In the genomic region with DNA sequence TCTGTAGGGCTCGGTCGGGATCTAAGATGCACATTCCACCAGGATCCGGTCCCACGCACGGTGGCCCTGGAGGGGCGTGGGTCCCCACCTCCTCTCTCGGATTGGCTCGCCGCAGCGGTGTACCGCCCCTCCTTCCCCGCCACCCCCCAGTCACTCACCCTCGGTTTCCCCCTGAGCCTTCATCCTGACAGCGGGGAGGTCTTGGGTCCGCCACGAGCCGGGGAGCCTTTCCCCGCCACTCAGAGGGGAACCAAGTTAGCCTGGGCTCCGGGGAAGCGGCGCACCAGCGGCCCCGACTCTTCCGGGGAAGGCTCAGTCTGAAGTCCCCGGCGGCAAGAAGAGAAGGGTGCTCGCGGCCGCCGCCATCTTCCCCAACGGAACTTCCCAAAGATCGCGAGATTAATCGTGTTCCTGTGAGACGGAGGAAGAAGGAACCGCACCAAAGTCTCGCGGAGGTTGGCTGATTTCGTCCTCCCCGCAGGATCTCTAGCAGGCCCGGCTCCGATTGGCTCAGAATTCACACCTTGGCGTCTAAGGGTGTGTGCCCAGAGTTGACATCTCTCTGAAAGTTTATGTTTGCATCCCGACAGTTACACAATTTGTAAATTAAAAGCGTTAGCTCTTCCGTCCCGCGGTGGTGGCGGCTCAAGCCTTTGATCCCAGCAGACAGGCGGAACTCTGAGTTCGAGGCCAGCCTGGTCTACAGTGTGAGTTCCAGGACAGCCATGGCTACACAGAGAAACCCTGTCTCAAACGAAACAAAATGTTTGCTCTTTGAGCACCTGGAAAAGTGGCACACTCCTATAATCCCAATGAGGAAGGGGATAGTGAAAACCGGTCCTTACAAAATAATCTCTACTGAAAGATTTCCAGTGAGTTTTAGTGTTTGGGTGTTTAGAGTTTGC, we compare ENCODE assay signal across 8 mouse cellular contexts. TPM values are rescaled to one million over a fixed set of nuclear protein-coding genes. Genes with fewer than 3 reads are reported as not detected.
DNase-seq lines count a peak whose midpoint lies in the region; ATAC-seq and TF ChIP-seq lines count a peak whose summit lies in the region.

A gene (minus strand): TSS at position 393 of the 905 bp plus-strand sequence.

- peak; percentile 45 for TF ChIP-seq EP300 in liver, embryonic 14.5 days (IDR thresholded peaks at IDR 0.05; ENCODE audit: low read depth)
- TF ChIP-seq EP300 in stomach, postnatal 0 days (optimal IDR thresholded peaks at IDR 0.05), result peak; percentile 97

- peak; percentile 91 to 96 for DNase-seq in CD8-positive naive resting alpha-beta T cell, adult 2 months (ENCODE audit: low read depth in 2 of 2, low spot score in 2 of 2)
- peak; percentile 98 for DNase-seq in c-Kit-positive CD71-negative TER-119-negative erythroid progenitor cells, embryonic 14.5 days (ENCODE audit: low read depth)
- DNase-seq in forebrain, embryonic 10.5 days (ENCODE audit: extremely low spot score, low spot score), result peak; percentile 95
- DNase-seq in kidney, postnatal 25 days, result peak; percentile 95 to 98
- DNase-seq in liver, embryonic 14.5 days (ENCODE audit: low read depth in 3 of 3, low spot score in 3 of 3), result peak; percentile 97 to 98 (median 97)
- peak; percentile 94 for DNase-seq in neural tube, embryonic 11.5 days (ENCODE audit: low spot score)
- peak; percentile 94 for DNase-seq in stomach, postnatal 0 days (ENCODE audit: low spot score)

- H3K9ac ChIP-seq in heart, embryonic 15.5 days, result peak within 1 kb of the TSS; percentile 88
- peak within 1 kb of the TSS; percentile 65 for H3K9ac ChIP-seq in liver, embryonic 14.5 days (replicated peaks)
- H3K9ac ChIP-seq in neural tube, embryonic 11.5 days (ENCODE audit: low read length), result peak within 1 kb of the TSS; percentile 83
- peak within 1 kb of the TSS; percentile 84 for H3K9ac ChIP-seq in stomach, postnatal 0 days (ENCODE audit: low read length)

- no peak for TF ChIP-seq CTCF in liver, embryonic 14.5 days (IDR thresholded peaks at IDR 0.05; ENCODE audit: low read depth)
- TF ChIP-seq CTCF in stomach, postnatal 0 days (IDR thresholded peaks at IDR 0.05; ENCODE audit: low read depth), result no peak

- H3K36me3 ChIP-seq in forebrain, embryonic 10.5 days (replicated peaks), result peaks cover 31% of the 10 kb centered on the region
- peaks cover 16% of the 10 kb centered on the region for H3K36me3 ChIP-seq in heart, embryonic 15.5 days
- peaks cover 7% of the 10 kb centered on the region for H3K36me3 ChIP-seq in liver, embryonic 14.5 days (replicated peaks; ENCODE audit: control insufficient read depth, insufficient read depth, low read depth)
- peaks cover 8% of the 10 kb centered on the region; the same call in 1 of the 2 replicates for H3K36me3 ChIP-seq in neural tube, embryonic 11.5 days (ENCODE audit: control insufficient read depth, insufficient read depth, low read length)
- peaks cover under 1% of the 10 kb centered on the region; the same call in 1 of the 2 replicates for H3K36me3 ChIP-seq in stomach, postnatal 0 days (ENCODE audit: control insufficient read depth, insufficient read depth, low read length)

- WGBS in forebrain, embryonic 10.5 days, result under 1% methylated on average over 52 of the region's 53 CpGs
- WGBS in heart, embryonic 15.5 days, result under 1% methylated on average over 53 of the region's 53 CpGs
- under 1% methylated on average over 53 of the region's 53 CpGs for WGBS in liver, embryonic 14.5 days (ENCODE audit: insufficient replicate concordance)
- WGBS in neural tube, embryonic 11.5 days, result under 1% methylated on average over 53 of the region's 53 CpGs
- WGBS in stomach, postnatal 0 days, result under 1% methylated on average over 50 of the region's 53 CpGs

- no peaks in the 10 kb centered on the region for H3K27me3 ChIP-seq in forebrain, embryonic 10.5 days (ENCODE audit: poor library complexity, severe bottlenecking)
- no peaks in the 10 kb centered on the region for H3K27me3 ChIP-seq in heart, embryonic 15.5 days
- no peaks in the 10 kb centered on the region for H3K27me3 ChIP-seq in liver, embryonic 14.5 days (ENCODE audit: control insufficient read depth, insufficient read depth, low read length)
- no peaks in the 10 kb centered on the region for H3K27me3 ChIP-seq in neural tube, embryonic 11.5 days (ENCODE audit: control insufficient read depth, insufficient read depth, low read length)
- H3K27me3 ChIP-seq in stomach, postnatal 0 days (ENCODE audit: control insufficient read depth, insufficient read depth, low read length), result no peaks in the 10 kb centered on the region

- peak; percentile 92 for ATAC-seq in heart, embryonic 15.5 days (replicated peaks; ENCODE audit: insufficient number of reproducible peaks, insufficient read depth, low FRiP score, low read depth)
- ATAC-seq in liver, embryonic 14.5 days (ENCODE audit: insufficient read depth), result peak; percentile 98
- peak; percentile 84 for ATAC-seq in neural tube, embryonic 11.5 days (ENCODE audit: insufficient read depth, low FRiP score, low TSS enrichment)
- peak; percentile 98 for ATAC-seq in stomach, postnatal 0 days (ENCODE audit: low FRiP score, low TSS enrichment)

- H3K9me3 ChIP-seq in forebrain, embryonic 10.5 days, result no peaks in the 10 kb centered on the region
- H3K9me3 ChIP-seq in heart, embryonic 15.5 days (replicated peaks), result no peaks in the 10 kb centered on the region
- no peaks in the 10 kb centered on the region for H3K9me3 ChIP-seq in liver, embryonic 14.5 days (ENCODE audit: control insufficient read depth, low read length)
- no peaks in the 10 kb centered on the region for H3K9me3 ChIP-seq in neural tube, embryonic 11.5 days (ENCODE audit: control insufficient read depth, low read length)
- no peaks in the 10 kb centered on the region for H3K9me3 ChIP-seq in stomach, postnatal 0 days (ENCODE audit: control insufficient read depth, low read length)

- H3K4me2 ChIP-seq in heart, embryonic 15.5 days, result peak within 1 kb of the TSS; percentile 76
- peak within 1 kb of the TSS; percentile 94 for H3K4me2 ChIP-seq in liver, embryonic 14.5 days (ENCODE audit: low read depth)
- H3K4me2 ChIP-seq in neural tube, embryonic 11.5 days (ENCODE audit: low read depth), result peak within 1 kb of the TSS; percentile 66
- H3K4me2 ChIP-seq in stomach, postnatal 0 days (replicated peaks; ENCODE audit: low read depth), result peak within 1 kb of the TSS; percentile 64

- peak within 1 kb of the TSS; percentile 94 for H3K4me3 ChIP-seq in forebrain, embryonic 10.5 days
- H3K4me3 ChIP-seq in heart, embryonic 15.5 days, result peak within 1 kb of the TSS; percentile 86
- H3K4me3 ChIP-seq in liver, embryonic 14.5 days (ENCODE audit: insufficient read depth in 1 of 2, low read depth in 2 of 2, low read length in 2 of 2), result peak within 1 kb of the TSS; percentile 74 to 89
- peak within 1 kb of the TSS; percentile 85 for H3K4me3 ChIP-seq in neural tube, embryonic 11.5 days (ENCODE audit: low read depth, low read length)
- H3K4me3 ChIP-seq in stomach, postnatal 0 days (ENCODE audit: low read depth, low read length), result peak within 1 kb of the TSS; percentile 69

- peak within 1 kb of the TSS; percentile 96 for H3K27ac ChIP-seq in forebrain, embryonic 10.5 days
- peak within 1 kb of the TSS; percentile 95 for H3K27ac ChIP-seq in heart, embryonic 15.5 days
- H3K27ac ChIP-seq in liver, embryonic 14.5 days, result peak within 1 kb of the TSS; percentile 71
- peak within 1 kb of the TSS; percentile 63 for H3K27ac ChIP-seq in neural tube, embryonic 11.5 days (ENCODE audit: low read depth, low read length)
- peak within 1 kb of the TSS; percentile 91 for H3K27ac ChIP-seq in stomach, postnatal 0 days (replicated peaks)

- peaks cover 15% of the 10 kb centered on the region for H3K4me1 ChIP-seq in forebrain, embryonic 10.5 days
- H3K4me1 ChIP-seq in heart, embryonic 15.5 days (replicated peaks), result peaks cover 16% of the 10 kb centered on the region
- H3K4me1 ChIP-seq in liver, embryonic 14.5 days (replicated peaks; ENCODE audit: control insufficient read depth in 2 of 2, insufficient read depth in 2 of 2, low read length in 1 of 2), result peaks cover 9 to 12% of the 10 kb centered on the region in 2 experiments
- peaks cover 3% of the 10 kb centered on the region; the same call in 1 of the 2 replicates for H3K4me1 ChIP-seq in neural tube, embryonic 11.5 days (ENCODE audit: control insufficient read depth, insufficient read depth, low read length)
- H3K4me1 ChIP-seq in stomach, postnatal 0 days (replicated peaks; ENCODE audit: control insufficient read depth, insufficient read depth), result no peaks in the 10 kb centered on the region

RNA-seq across cellular contexts. Expression of the gene that starts here (rescaled TPM):
- 77.9 and 78.5 TPM in 2 replicates for polyA plus RNA-seq in forebrain, embryonic 10.5 days (2016; fragmentation: Nextera tagmentation; extraction: Ambion mirVana)
- polyA plus RNA-seq in heart, embryonic 15.5 days (2015; fragmentation: Nextera tagmentation; extraction: Ambion mirVana), result 44.3 and 45.7 TPM in 2 replicates
- polyA plus RNA-seq in liver, embryonic 14.5 days (2012; rRNA removed), result 7.1 and 8.7 TPM in 2 replicates
- polyA plus RNA-seq in liver, embryonic 14.5 days (2014; fragmentation: Nextera tagmentation; extraction: Ambion mirVana), result 19.7 and 22.7 TPM in 2 replicates
- polyA plus RNA-seq in neural tube, embryonic 11.5 days (2014; fragmentation: Nextera tagmentation; extraction: Ambion mirVana), result 74.6 and 75.3 TPM in 2 replicates
- 25.5 and 26.8 TPM in 2 replicates for polyA plus RNA-seq in stomach, postnatal 0 days (2015; fragmentation: Nextera tagmentation; extraction: Ambion mirVana)

Comparison
In these comparisons a context has a peak if more than half of its experiments do, and no peak if none do; other contexts are left out.
1. Peak in every context shown above with its lines: DNase-seq, ATAC-seq, H3K4me3 ChIP-seq and H3K27ac ChIP-seq.